Mouse (Mus musculus) intestine, postnatal 0 days (tissue): ENCODE data around the gene Alx3. TPM values are rescaled to one million over a fixed set of nuclear protein-coding genes. Genes with fewer than 3 reads are reported as not detected.
A peak's percentile ranks its signal among the peaks of the same experiment; 100 is the strongest.

ENCODE experiments used
- ATAC-seq: fragments of 200-750 bp; cut with Nextera tagmentation; 2 replicates; pipeline ENCODE4 v1.8.0; 2017; ENCODE audit warnings: mild to moderate bottlenecking, moderate TSS enrichment, moderate library complexity
- H3K27ac ChIP-seq: fragments of 300-500 bp; sonication (generic); 2 replicates; pipeline ENCODE4 v1.5.1; 2014; ENCODE audit warnings: mild to moderate bottlenecking, low read depth, low read length, moderate library complexity
- H3K27me3 ChIP-seq: fragments of 300-500 bp; sonication (generic); replicated peaks from 2 replicates; pipeline ENCODE4 v1.6.1; 2014; ENCODE audit warnings: low read length, mixed read lengths; ENCODE audit not compliant: control insufficient read depth, insufficient read depth
- H3K36me3 ChIP-seq: fragments of 300-500 bp; sonication (generic); 2 replicates; pipeline ENCODE4 v1.6.1; 2014; ENCODE audit warnings: mild to moderate bottlenecking, moderate library complexity; ENCODE audit not compliant: control insufficient read depth, insufficient read depth
- H3K4me1 ChIP-seq: fragments of 300-500 bp; sonication (generic); replicated peaks from 2 replicates; pipeline ENCODE4 v1.6.1; 2014; ENCODE audit warnings: antibody characterized with exemption, low read length, mixed read lengths; ENCODE audit not compliant: control insufficient read depth, insufficient read depth
- H3K4me2 ChIP-seq: fragments of 300-500 bp; sonication (generic); replicated peaks from 2 replicates; pipeline ENCODE4 v1.6.1; 2014; ENCODE audit warnings: low read depth, mild to moderate bottlenecking, moderate library complexity
- H3K4me3 ChIP-seq: fragments of 300-500 bp; sonication (generic); 2 replicates; pipeline ENCODE4 v1.5.1; 2014; ENCODE audit warnings: low read depth, low read length
- H3K9ac ChIP-seq: fragments of 300-500 bp; sonication (generic); 2 replicates; pipeline ENCODE4 v1.6.1; 2014; ENCODE audit warnings: mild to moderate bottlenecking, low read depth, low read length
- H3K9me3 ChIP-seq: fragments of 300-500 bp; sonication (generic); 2 replicates; pipeline ENCODE4 v1.6.1; 2016; ENCODE audit warnings: mixed run types; ENCODE audit not compliant: control insufficient read depth
- CTCF ChIP-seq: sonication (generic); IDR thresholded peaks from 2 replicates; pipeline ENCODE4 v1.5.1; 2016; ENCODE audit warnings: low read depth, mild to moderate bottlenecking, control low read depth, antibody characterized with exemption, moderate library complexity
- WGBS: fragments of 180-500 bp; shearing (Covaris S2); extraction: QIAGEN DNeasy Blood & Tissue Kit; methylation state at CpG from one replicate; pipeline ENCODE4 v1.1.7; 2014; 5-methylcytosine and 5-hydroxymethylcytosine counted together
- polyA plus RNA-seq: library from polyadenylated mRNA; unstranded; fragments of >200 nt; fragmentation: Nextera tagmentation; extraction: Ambion mirVana; gene quantifications from 2 replicates; pipeline ENCODE4 v1.2.1, GENCODE M21; 2015

Gene Alx3
- polyA plus RNA-seq, 1 experiment from 2014 or later, result not detected

DNA sequence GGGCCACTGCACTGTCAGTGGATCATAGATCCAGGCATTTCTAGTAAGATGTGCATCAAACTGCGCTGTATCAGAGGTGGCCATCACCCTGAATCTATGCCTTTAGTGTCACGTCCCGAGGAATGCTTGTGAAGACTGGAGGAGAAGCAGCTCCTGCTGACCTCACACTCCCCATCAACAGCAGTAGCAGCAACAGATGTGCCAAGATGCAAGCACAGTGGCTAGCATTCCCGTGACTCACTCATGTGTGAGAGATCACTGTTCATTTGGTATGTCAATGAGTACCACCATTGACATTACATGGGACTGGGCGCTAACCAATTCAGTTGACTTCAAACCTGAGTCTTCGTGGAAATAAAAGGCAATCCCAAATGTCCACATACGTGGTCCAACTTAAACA is 32.8 kb downstream of the Alx3 start:
- 97% methylated on average over 7 of the region's 7 CpGs for WGBS
- H3K9me3 ChIP-seq, result no peaks in the 10 kb centered on the region
- no peak overlapping the region for H3K9ac ChIP-seq
- H3K4me2 ChIP-seq, result no peak overlapping the region
- TF ChIP-seq CTCF, result no peak
- H3K36me3 ChIP-seq, result peaks cover 52% of the 10 kb centered on the region
- H3K4me1 ChIP-seq, result no peaks in the 10 kb centered on the region
- no peaks in the 10 kb centered on the region for H3K27me3 ChIP-seq
- H3K27ac ChIP-seq, result no peak overlapping the region
- no peak for ATAC-seq
- H3K4me3 ChIP-seq, result no peak overlapping the region

DNA sequence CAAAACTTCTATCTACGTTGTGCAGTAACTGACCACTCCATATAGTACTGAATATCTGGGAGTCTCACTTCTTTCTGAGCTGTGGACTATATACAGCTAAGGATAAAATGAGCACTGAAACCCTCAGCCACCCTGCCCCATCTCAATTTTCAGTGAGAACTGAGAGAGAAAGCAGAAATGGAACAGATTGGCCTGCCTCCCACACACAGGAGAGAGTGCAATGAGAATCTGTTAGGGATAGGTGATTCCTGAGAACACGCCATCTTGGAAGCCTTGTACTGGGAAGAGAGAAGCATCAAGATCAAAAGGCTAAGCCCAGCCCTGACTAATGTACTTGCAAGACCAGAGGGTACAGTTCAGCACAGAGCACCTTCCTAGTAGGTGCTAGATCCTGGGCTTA is 33.7 kb downstream of the Alx3 start:
- no peak overlapping the region for H3K4me2 ChIP-seq
- H3K4me1 ChIP-seq, result no peaks in the 10 kb centered on the region
- H3K27me3 ChIP-seq, result no peaks in the 10 kb centered on the region
- H3K9ac ChIP-seq, result no peak overlapping the region
- no peak for TF ChIP-seq CTCF
- no peak for ATAC-seq
- H3K36me3 ChIP-seq, result peaks cover 43% of the 10 kb centered on the region
- no peak overlapping the region for H3K27ac ChIP-seq
- no peaks in the 10 kb centered on the region for H3K9me3 ChIP-seq
- 95% methylated on average over 2 of the region's 2 CpGs for WGBS
- no peak overlapping the region for H3K4me3 ChIP-seq

GRCm38 (mm10) chr3:107629411-107629810 is 34.6 kb downstream of the Alx3 start:
- Histone ChIP-seq H3K4me3 (no peak overlapping the region), H3K27ac (no peak overlapping the region), H3K4me2 (no peak overlapping the region), H3K27me3 (no peaks in the 10 kb centered on the region), H3K9me3 (no peaks in the 10 kb centered on the region), H3K9ac (no peak overlapping the region), H3K4me1 (no peaks in the 10 kb centered on the region), H3K36me3 (peaks cover 36% of the 10 kb centered on the region)
- ATAC-seq, result no peak
- WGBS, result 84% methylated on average over 4 of the region's 4 CpGs
- no peak for TF ChIP-seq CTCF

GRCm38 (mm10) chr3:107630682-107631522 is 36.1 kb downstream of the Alx3 start, which contains the start of gene Gm10961:
Gm10961 (plus strand) TSS chr3:107631322.
- H3K9ac ChIP-seq, result peak within 1 kb of the TSS; percentile 98
- no peak for TF ChIP-seq CTCF
- H3K9me3 ChIP-seq, result no peaks in the 10 kb centered on the region
- ATAC-seq, result peak; percentile 58
- no peaks in the 10 kb centered on the region for H3K4me1 ChIP-seq
- peak within 1 kb of the TSS; percentile 84 for H3K27ac ChIP-seq
- WGBS, result under 1% methylated on average over 48 of the region's 48 CpGs
- H3K4me2 ChIP-seq, result peak within 1 kb of the TSS; percentile 75
- peak within 1 kb of the TSS; percentile 99 for H3K4me3 ChIP-seq
- no peaks in the 10 kb centered on the region for H3K27me3 ChIP-seq
- peaks cover 21% of the 10 kb centered on the region for H3K36me3 ChIP-seq

DNA sequence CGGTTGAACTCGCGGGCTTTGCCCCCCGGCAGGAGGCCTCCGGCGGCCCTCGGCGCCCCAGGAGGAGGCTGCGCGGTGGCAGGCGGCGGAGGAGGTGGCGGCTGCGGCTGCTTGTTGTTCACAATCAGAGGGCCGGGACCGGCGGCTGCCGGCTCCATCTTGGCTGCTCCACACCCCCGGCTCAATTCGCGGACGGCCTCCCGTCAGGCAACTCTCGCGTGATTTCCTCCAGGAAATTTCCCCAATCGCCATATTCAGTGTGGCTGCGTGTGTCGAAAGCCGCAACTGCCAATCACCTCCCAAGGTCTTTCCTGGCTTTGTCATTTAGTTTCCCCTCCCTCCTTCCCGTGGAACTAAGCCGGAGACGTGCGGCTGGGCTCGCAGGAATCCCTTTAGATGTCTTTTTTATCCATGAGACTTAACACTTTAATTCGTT is 36.7 kb downstream of the Alx3 start, which contains the start of gene Strip1:
Strip1 (minus strand) TSS at position 172 of the 436 bp plus-strand sequence.
- peak; percentile 97 for ATAC-seq
- H3K27me3 ChIP-seq, result no peaks in the 10 kb centered on the region
- H3K4me3 ChIP-seq, result peak within 1 kb of the TSS; percentile 99
- under 1% methylated on average over 35 of the region's 35 CpGs for WGBS
- H3K4me2 ChIP-seq, result peak within 1 kb of the TSS; percentile 75
- peaks cover 15% of the 10 kb centered on the region for H3K36me3 ChIP-seq
- H3K4me1 ChIP-seq, result no peaks in the 10 kb centered on the region
- TF ChIP-seq CTCF, result no peak
- H3K9me3 ChIP-seq, result no peaks in the 10 kb centered on the region
- peak within 1 kb of the TSS; percentile 84 for H3K27ac ChIP-seq
- peak within 1 kb of the TSS; percentile 98 for H3K9ac ChIP-seq

GRCm38 (mm10) chr3:107632786-107633185 is 38.0 kb downstream of the Alx3 start:
- H3K4me2 ChIP-seq, result no peak overlapping the region
- H3K36me3 ChIP-seq, result 0 out of 2 replicates have a peak, but pooled peaks cover 4% of the 10 kb centered on the region
- no peak overlapping the region for H3K4me3 ChIP-seq
- no peaks in the 10 kb centered on the region for H3K9me3 ChIP-seq
- no peak overlapping the region for H3K9ac ChIP-seq
- H3K4me1 ChIP-seq, result no peaks in the 10 kb centered on the region
- H3K27ac ChIP-seq, result no peak overlapping the region
- WGBS, result 90% methylated on average over 4 of the region's 4 CpGs
- TF ChIP-seq CTCF, result no peak
- H3K27me3 ChIP-seq, result no peaks in the 10 kb centered on the region
- no peak for ATAC-seq
